Mouse (Mus musculus) heart, postnatal 10 days (tissue): ENCODE results near the gene Rtn4rl1. TPM values are rescaled to one million over a fixed set of nuclear protein-coding genes. Genes with fewer than 3 reads are reported as not detected.

ENCODE experiments used
- DNase-seq, 2 experiments: peaks; one replicate each; pipeline ENCODE4 v3.0.0; 2021
- intact Hi-C: fragments of 180-260 bp; cut with DNase I; formaldehyde crosslinking; loops from one replicate; pipeline ENCODE4 v1.15.1; 2025
- total RNA-seq, 2 experiments: library from RNA; stranded (reverse); gene quantifications; 2 replicates each; pipeline ENCODE4 v1.2.3; 2021

Rtn4rl1 gene
- total RNA-seq, 2 experiments from 2014 or later, result 13.9 to 21.4 TPM

DNA sequence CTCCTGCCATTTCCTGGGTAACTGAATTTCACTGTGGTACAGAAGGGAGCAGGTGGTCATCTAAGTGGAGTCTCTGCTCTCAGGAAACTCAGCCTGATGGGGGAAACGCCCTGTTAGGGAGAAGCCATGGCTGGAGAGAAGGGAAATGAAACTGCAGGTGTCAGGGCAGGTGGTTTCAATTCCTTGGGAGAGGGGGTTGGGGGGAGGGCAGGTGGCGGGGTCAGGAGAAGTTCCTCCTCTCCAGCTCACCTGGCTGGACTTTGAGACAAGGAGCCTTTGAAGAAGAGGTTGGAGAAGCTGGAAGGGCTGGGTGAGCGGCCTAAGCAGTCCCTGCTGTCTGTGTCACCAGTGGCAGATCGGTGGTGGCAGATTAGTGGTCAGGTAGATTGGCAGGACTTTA, 12.8 kb downstream of the Rtn4rl1 start:
- intact Hi-C loops, result no loop called here

DNA sequence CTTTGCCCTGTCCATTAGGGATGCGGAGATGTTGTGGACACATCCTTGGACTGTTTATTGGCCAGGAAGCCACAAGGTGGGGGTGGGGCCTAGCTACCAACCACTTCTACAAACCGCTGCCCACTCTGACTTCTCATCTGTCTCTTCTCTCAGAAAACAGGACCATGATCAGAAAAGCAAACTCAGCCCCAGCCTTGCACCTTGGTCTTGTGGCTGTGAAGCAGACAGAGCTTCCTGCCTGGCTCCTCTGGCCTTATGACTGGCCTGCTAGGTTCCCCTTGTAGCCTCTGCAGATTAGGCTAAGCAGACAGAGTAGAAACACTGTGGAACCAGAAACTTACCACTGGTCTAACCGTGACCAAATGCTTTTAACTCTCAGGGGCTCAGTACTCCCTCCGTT, 15.8 kb downstream of the Rtn4rl1 start:
- no peak for DNase-seq
- intact Hi-C loops, result no loop called here

More for the DNA sequence above, 12.8 kb downstream of the Rtn4rl1 start:
- DNase-seq, result no peak

DNA sequence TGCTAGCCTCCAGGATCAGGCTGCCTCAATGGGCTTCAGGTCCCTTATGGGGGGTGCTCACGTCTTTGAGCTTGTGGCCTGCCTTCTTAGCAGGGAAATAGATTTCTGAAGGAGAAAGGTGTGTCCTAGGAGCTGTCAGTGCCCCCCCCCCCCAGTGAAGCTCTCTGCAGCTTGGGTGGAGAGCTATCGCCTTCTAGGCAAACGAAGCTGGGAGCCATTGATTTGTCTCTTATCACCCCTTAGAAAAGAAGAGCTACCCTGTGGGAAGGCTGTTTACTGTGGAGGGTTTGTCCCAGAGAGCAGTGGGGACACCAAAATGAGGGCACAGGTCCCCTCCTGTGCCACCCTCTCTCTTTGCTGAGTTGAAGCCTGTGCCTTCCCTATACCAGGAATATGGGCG, 16.5 kb downstream of the Rtn4rl1 start:
- intact Hi-C loops, result no loop called here
- DNase-seq, result no peak

DNA sequence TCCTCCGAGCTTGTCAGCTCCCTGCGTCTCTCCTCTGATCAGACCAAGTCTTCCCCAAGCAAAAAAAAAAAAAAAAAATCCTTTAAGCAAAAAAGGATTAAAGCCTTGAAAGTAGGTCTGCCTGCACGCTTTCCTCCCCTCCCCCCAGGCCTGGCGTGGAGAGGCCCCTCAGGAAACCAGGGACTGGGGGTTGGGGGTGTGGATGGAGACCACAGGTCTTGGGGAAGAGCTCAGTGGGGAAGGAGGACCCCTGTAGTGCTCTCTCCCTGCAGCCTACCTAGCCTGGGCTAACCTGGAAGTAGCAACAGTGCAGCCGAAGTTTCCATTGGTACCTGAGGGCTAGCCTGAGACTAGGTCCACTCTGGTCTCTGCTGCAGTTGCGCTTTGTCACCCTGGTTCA, 17.2 kb downstream of the Rtn4rl1 start:
- no peak for DNase-seq
- intact Hi-C loops, result no loop called here

DNA sequence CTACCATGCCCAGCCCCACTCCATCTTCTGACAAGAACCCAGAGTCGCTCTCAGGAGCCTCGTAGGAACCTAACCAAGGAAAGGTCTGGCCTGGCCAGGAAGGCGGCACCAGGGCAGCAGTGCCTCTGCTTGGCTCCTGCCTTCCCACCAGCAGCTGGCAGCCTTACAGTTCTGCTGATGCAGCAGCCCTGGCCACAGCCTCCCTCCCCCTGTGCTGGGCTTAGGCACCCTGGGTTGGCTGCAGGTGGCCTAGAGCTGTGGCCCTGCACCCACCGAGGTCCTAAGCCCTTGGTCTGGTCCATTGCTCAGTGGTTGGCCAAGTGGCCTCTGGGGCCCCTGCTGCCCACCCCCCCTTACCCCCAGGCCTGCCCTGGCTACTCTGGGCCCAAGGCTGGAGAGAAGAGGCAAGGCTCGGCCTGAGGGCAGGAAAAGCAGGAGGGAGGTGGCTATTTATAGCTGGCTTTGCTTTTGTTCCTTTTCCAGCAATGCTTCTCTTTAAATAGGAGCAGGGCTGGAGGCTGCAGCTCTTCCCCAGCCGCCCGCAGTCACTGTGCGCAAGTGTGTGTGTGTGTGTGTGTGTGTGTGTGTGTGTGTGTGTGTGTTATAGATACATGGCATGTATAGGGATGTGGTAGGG, 18.6 kb downstream of the Rtn4rl1 start:
- intact Hi-C loops, result no loop called here
- peak; percentile 71 to 78 for DNase-seq

DNA sequence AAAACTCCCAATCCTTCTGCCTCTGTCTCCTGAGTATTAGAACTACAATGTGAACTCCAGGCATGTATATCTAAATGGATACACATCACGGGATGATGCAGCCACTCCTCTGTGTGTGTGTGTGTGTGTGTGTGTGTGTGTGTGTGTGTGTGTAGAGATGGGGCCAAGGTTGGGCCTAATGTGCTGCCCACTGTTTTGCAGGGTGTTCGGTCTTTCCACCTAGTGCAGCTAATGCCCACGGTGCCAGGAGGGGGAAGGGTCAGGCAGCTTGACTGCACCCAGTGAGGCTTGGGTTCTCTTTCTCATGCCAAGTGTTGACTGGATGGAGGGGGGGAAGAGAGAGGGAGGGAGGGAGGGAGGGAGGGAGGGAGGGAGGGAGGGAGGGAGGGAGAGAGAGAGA, 19.3 kb downstream of the Rtn4rl1 start:
- peak; percentile 38 to 39 for DNase-seq
- intact Hi-C loops, result no loop called here

DNA sequence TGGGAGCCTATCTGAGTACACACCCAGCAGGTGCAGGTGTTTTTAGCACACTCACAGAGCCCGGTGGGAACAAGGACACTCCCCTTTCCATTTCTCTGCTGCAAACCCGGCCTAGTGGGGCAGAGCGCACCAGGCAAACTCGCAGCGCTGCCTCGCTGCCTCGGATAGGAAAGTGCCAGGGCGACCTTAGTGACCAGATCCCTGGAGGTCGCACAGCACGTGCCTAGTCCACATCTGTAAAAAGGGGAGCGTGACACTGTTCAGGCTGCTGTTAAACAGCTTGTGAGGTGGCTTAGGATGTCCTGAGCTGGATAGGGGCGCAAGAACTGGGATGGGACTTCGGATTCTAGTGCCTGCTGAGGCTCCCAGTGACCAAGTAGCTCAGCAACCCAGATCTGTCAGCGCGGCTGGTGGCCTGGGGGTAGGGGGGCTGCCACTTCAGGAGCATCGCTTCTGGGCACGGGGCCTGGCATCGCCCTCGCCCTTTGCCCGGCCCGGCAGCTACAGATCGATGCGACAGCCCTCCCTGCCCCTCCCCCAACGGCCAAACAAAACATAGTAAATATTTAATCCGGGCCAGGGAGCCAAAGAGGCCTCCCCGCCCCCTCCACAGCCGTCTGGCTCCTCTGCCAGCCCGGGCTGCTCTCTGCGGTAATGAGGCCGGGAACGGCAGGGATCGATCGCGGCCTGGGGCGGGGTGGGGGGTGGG, 19.9 kb downstream of the Rtn4rl1 start:
- peak; percentile 56 to 64 for DNase-seq
- intact Hi-C loops, result no loop called here

DNA sequence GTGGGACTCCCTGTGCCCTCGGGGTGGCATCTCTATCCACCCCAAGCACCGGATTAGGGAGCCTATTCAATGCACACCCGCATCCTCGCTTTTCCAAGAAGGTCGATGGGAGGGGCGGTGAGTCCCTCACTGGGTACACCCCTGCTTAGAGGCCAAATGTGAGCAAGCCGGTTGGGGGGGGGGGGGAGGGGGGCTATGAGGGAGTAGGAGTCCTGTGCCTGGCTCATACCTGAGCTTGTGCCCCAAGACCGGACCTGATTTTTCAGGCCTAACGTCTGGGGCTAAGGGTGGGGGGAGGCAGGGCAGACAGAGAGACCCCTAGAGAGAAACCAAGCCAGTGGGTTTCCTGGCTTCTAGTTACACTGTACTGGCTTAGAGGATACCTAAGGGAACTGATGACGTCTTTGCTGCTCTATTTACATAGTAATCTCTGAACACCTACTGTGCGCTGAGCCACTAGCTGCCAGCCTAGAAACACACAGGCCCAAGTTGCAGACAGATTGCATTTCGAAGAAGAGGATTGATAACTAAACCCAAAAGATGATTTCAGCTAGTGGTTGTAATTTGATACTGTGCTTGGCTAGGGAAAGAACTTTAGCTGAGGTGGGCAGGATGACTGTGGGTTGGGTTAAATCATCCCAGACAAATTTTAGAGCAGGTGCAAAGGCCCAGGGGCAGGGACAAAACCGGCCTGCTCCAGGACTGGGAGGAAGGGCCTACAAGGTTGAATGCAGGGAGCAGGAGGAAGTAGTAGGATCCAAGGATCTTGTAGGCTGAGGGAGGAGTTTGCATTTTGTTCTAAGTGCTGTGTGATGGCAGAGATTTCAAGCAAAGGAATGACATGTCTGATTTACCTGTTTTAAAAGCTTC, 20.7 kb downstream of the Rtn4rl1 start:
- intact Hi-C loops, result no loop called here

DNA sequence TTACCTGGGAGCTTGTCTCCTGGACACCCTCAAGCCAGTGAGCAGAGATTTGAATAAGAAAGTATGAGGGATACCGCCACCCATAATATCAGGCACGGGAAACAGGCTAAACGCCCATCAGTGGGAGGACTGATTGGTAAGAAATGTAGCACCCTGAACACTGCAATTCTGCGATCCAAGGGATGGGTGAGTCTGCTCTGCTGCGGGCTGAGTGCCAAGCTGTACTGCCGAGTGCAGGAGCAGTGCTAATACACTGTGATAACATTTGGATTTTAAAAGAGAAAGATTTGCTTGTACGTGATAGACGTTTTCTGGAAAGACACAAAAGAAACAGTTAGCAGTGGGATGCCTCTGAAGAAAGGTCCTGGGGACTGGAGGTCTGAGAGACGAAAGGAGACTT, 26.5 kb downstream of the Rtn4rl1 start:
- peak; percentile 62 to 64 for DNase-seq

More for the DNA sequence above, 20.7 kb downstream of the Rtn4rl1 start:
- no peak for DNase-seq

DNA sequence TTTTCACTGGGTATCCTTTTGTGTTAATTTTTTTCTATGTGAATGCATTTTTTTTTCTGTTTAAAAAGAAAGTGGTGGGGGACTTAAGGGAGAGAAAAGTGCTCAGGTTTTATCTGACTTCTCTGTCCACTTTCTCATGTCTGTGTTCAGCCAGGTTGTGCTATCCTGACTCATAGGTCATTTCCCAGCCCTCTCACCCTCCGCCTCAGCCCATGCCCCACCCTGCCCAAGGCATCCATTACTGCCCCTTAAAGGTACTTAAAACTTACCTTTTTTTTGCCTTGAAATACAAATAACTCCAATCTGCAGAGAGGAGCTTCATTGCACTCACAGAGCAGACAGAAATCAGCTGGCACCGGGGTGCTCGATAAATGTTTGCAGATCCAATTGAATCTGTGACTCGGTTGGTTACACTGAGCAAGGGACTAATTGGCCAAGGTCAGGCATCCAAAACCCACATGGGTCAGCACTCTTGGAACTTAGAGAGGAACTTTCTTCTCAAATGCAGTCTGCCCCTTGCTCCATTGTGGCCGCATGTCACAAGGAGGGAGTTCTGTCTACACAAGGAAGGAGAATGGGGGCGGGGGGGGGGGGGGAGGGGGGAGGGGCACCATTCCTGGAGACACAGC, 27.0 kb downstream of the Rtn4rl1 start:
- no peak for DNase-seq
- intact Hi-C loops, result no loop called here

More for the DNA sequence above, 26.5 kb downstream of the Rtn4rl1 start:
- intact Hi-C loops, result no loop called here

DNA sequence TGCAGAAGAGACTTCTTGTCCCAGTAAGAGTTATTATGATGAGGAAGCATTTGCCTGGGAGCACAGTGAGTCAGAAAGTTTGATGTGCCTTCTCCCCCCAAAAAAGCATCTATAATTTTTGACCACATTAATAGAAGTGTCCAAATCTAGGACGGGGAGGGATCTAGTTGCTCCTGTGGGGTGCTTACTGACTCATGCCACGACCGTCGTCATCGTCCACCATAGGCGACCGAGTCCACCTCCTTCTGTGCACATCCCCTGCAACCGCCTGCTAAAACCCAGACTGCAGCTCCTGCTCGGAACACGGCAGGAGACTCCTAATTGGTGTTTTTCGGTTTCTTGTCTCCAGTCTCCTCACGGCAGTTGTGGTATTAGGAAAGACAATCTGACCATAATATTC, 30.5 kb downstream of the Rtn4rl1 start:
- intact Hi-C loops, result no loop called here
- no peak for DNase-seq

DNA sequence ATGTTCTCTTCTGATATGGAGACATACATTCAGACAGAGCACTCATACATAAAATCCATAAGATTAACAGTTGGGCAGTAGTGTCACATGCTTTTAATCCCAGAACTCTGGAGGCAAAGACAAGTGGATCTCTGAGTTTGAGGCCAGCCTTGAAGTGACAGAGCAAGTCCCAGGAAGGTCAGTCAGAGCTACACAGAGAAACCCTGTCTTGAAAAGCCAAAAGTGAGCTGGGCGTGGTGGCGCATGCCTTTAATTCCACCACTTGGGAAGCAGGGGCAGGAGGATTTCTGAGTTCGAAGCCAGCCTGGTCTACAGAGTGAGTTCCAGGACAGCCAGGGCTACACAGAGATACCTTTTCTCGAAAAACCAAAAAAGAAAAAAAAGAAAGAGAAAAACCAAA, 31.3 kb downstream of the Rtn4rl1 start:
- no peak for DNase-seq
- intact Hi-C loops, result no loop called here

DNA sequence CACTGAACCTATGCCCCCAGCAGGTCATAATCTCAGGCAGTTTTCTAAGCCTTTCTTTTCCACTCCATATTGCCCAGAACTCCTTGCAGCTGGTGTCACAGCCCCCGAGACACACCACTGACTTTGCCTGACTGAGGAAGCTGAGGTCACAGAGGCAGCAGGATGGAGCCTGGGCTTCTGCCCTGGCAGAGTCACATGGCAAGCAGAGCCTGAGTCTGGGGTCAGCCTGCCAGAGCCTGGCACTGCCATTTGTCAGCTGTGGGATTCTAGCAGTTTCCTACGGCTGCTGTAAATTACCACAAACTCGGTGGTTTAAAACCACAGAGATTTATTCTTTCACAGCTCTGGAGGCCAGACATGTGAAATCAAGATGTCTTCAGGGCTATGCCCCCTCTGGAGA, 34.0 kb downstream of the Rtn4rl1 start:
- intact Hi-C loops, result no loop called here

DNA sequence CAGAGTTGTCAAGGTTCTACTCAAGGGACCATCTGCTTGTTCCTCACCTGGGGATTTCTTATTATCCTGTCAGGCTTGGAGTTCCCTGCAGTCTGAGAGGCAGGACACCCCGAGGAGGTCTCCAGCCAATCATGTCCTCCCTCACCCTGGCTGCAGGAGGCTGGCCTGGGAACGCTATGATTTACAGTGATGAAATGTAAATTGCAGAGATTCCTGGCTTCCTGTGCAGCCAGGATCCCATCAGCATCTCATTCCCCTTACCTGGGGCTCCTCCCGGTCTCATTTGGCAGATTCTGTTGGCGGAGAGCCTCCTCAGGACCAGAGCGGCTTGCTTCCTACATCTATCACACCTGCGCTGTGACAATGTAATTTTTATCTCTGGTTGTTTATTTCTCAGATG, 35.7 kb downstream of the Rtn4rl1 start:
- intact Hi-C loops, result no loop called here
- no peak for DNase-seq

More for the DNA sequence above, 34.0 kb downstream of the Rtn4rl1 start:
- DNase-seq, result no peak

DNA sequence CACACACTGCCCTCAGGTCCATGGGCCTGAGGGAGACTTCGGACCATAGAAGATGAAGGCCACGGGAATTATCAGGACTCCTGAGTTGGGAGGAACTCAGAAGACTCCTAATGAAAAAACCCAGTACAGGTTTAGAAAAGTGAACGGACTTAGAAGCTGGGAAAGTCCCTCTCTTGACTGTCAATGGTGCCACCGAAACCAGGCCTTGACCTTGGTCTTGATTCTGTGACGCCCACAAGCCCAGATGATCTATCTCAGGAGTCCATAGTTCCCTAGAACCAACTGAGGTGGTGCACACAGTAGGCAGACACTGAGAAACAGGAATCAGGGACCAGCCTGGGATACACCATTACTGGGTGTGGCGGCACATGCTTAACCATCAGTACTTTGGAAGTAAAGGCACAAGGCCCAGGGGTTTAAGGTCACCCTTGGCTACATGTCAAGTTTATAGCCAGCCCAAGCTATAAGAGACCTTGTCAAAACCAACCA, 36.7 kb downstream of the Rtn4rl1 start:
- DNase-seq, result no peak
- intact Hi-C loops, result loop anchor here (2.0 kb wide), 1 partner anchor 36 kb away; no protein-coding TSS in a partner anchor

DNA sequence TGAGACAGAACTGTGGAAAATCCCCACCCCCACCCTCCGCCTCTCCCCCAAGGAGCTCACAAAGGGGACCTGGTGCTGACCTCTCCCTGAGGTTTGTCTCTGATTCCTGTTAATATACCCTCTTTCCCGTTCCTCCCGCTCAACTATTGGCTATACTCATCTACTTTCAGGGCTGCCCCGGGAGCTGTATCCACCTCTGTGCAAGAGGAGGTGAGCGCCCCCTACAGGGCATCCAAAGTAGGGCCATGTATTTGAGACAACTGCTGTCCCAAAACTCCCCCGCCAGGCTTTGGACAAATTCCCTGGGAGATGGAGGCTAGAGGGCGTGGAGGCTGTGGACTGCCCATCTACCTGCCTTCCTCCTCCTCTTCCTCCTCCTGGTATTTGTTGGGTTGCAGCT, 38.2 kb downstream of the Rtn4rl1 start:
- intact Hi-C loops, result loop anchor here (2.0 kb wide), 1 partner anchor 37 kb away; no protein-coding TSS in a partner anchor
- DNase-seq, result peak; percentile 67 to 82

DNA sequence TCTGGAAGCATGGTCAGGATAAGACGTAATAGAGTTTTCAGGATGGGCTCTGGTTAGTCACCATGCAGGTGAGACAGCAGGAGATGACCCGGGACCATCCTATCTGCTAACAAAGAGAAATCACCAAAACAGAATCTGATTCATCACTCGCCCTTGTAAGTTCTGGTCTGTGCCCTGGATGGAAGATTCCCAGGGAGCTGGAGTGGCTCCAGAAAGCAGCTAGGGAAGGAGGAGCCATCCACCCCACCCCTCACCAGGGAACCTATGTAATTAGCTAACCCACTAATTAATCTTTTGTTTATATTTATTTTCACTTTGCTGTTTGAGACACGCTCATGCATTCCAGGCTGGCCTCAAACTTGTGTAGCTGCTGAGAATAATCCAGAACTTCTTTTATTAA, 38.9 kb downstream of the Rtn4rl1 start:
- intact Hi-C loops, result no loop called here
- no peak for DNase-seq

DNA sequence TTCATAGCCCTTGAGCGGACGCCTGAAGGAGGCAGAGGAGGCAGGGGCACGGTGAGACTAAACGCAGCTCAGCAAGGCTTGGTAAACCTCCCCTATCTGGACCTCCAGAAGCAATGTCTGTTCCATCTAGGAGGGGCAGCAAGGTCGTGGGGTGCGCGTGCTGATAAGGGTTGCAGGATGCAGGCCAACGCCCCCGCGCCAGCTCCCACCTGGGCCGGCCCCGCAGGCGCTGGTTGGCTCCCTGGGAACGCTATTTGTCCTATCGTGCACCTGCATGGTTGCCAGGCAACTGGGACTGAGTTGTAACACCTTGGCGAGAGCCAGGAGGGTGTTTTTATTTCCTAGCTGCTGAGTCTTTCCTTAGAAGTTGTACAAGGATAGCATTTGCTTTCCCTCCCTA, 41.2 kb downstream of the Rtn4rl1 start:
- intact Hi-C loops, result no loop called here

DNA sequence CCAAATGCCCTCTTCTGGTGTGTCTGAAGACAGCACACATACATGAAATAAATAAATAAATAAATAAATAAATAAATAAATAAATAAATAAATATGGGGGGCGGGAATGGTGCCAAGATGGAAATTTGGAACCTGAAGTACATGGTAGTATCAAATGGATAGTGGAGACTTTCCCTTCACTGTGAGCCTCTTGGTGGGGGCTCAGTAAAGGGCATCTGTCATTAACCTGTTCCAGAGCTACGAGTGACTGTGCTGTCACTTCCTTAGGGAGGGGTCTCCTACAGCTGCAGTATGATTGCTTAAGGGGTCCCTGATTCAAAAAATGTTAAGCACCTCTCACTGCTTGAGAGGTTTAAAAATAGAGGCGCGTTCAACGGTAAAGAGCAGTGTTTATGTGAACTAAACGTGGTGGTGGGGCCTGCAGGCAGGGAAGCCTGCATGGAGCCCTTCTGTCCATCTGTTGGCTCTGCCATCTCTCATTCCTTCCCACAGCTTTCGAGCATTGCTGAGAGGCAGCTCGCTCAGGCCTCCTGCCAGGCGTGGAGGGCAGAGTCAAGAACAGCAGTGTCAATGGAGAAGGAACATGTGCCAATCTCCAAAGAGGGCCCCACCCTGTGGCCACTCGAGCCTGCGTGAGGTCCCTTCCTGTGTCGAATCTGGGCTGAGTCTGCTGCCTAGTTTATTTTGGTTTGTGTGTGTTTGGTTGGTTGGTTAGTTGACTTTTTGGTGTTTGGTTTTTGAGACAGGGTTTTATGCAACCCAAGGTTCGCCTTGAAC, 46.8 kb downstream of the Rtn4rl1 start:
- peak; percentile 79 to 85 for DNase-seq
- intact Hi-C loops, result no loop called here

More for the DNA sequence above, 41.2 kb downstream of the Rtn4rl1 start:
- DNase-seq, result no peak

DNA sequence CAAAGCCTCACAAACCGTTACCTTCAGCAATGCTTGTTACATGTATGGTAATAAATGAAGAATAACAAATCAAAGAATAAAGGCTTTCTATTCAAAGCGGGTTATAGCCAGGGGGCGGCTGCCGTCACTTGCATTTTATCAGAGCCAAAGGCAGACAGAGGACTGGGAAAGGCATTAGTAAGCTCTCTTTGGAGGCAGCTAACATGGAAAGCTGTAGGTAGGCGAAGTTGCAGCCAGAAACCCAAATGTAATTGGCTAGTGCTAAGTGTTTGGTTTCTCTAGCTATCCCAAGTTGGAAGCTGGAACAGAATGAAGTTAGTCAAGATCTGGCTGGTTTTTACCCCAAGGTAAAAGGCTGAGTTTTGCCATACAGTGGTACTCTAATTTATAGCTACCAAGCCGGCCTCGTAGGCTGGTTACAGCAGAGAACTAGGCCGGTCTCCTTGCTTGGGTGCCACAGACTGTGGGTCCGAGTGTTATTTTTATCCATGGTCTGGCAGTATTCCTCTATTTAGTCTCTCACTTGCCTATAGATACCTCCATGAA, 49.2 kb downstream of the Rtn4rl1 start:
- intact Hi-C loops, result no loop called here
- DNase-seq, result no peak
